Mouse (Mus musculus) ES-Bruce4 (cell line): Measurements from ENCODE around the gene Olfr995.

Source experiments
- CTCF ChIP-seq: IDR thresholded peaks from one replicate; pipeline ENCODE4 v1.8.1; 2011; ENCODE audit warnings: low read depth, low read length
- EP300 ChIP-seq: IDR thresholded peaks from 2 replicates; pipeline ENCODE4 v1.6.1; 2011; ENCODE audit warnings: low read depth, low read length; ENCODE audit not compliant: insufficient read depth
- POLR2A ChIP-seq: IDR thresholded peaks from one replicate; pipeline ENCODE4 v1.8.1; 2011; ENCODE audit warnings: low read length; ENCODE audit not compliant: insufficient read depth

DNA sequence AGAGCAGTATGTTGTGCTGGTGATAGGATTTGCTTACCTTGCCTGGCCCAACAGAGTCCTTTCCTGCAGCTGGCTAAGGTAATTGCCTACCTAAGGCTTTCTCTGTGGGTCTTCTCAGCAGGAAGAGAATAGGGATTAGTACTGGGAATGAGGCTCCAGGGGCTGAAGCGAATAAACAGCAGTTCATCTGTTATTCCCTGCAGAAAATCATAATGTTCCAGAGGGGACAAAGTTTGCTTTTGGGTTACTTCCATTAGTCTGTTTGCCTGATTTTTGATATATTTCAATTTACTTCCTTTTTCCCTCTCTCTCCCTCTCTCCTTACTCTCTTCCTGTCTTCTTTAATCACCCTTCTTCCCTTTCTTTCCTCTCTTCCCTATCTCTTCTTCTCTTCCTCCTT is at the start of gene Olfr995:
- TF ChIP-seq CTCF (no peak), EP300 (no peak), POLR2A (no peak)
